Mouse (Mus musculus) spleen, adult 2 months (tissue): ENCODE measurements around the gene Erbb4.

Source experiments
- CTCF ChIP-seq: fragments of 200-500 bp; IDR thresholded peaks from 2 replicates; pipeline ENCODE4 v1.5.1; 2011; ENCODE audit warnings: mild to moderate bottlenecking, inconsistent platforms; ENCODE audit not compliant: insufficient read depth, insufficient read length, insufficient replicate concordance; ENCODE audit errors: extremely low read depth
- POLR2A ChIP-seq: fragments of 200-500 bp; IDR thresholded peaks from 2 replicates; pipeline ENCODE4 v1.6.1; 2011; ENCODE audit warnings: low read depth, low read length, inconsistent platforms

- TF ChIP-seq CTCF (no peak), POLR2A (no peak)
Observed at GRCm38 (mm10) chr1:68503873-68504272, 604.0 kb downstream of the Erbb4 start.
